Mouse (Mus musculus) intestine, postnatal 0 days (tissue): ENCODE measurements around the gene Bcl2l1. TPM values are rescaled to one million over a fixed set of nuclear protein-coding genes. Genes with fewer than 3 reads are reported as not detected.

Experiments
- ATAC-seq: fragments of 200-750 bp; cut with Nextera tagmentation; 2 replicates; pipeline ENCODE4 v1.8.0; 2017; ENCODE audit warnings: mild to moderate bottlenecking, moderate TSS enrichment, moderate library complexity
- H3K27ac ChIP-seq: fragments of 300-500 bp; sonication (generic); 2 replicates; pipeline ENCODE4 v1.5.1; 2014; ENCODE audit warnings: mild to moderate bottlenecking, low read depth, low read length, moderate library complexity
- H3K27me3 ChIP-seq: fragments of 300-500 bp; sonication (generic); replicated peaks from 2 replicates; pipeline ENCODE4 v1.6.1; 2014; ENCODE audit warnings: low read length, mixed read lengths; ENCODE audit not compliant: control insufficient read depth, insufficient read depth
- H3K36me3 ChIP-seq: fragments of 300-500 bp; sonication (generic); 2 replicates; pipeline ENCODE4 v1.6.1; 2014; ENCODE audit warnings: mild to moderate bottlenecking, moderate library complexity; ENCODE audit not compliant: control insufficient read depth, insufficient read depth
- H3K4me1 ChIP-seq: fragments of 300-500 bp; sonication (generic); replicated peaks from 2 replicates; pipeline ENCODE4 v1.6.1; 2014; ENCODE audit warnings: antibody characterized with exemption, low read length, mixed read lengths; ENCODE audit not compliant: control insufficient read depth, insufficient read depth
- H3K4me2 ChIP-seq: fragments of 300-500 bp; sonication (generic); replicated peaks from 2 replicates; pipeline ENCODE4 v1.6.1; 2014; ENCODE audit warnings: low read depth, mild to moderate bottlenecking, moderate library complexity
- H3K4me3 ChIP-seq: fragments of 300-500 bp; sonication (generic); 2 replicates; pipeline ENCODE4 v1.5.1; 2014; ENCODE audit warnings: low read depth, low read length
- H3K9ac ChIP-seq: fragments of 300-500 bp; sonication (generic); 2 replicates; pipeline ENCODE4 v1.6.1; 2014; ENCODE audit warnings: mild to moderate bottlenecking, low read depth, low read length
- H3K9me3 ChIP-seq: fragments of 300-500 bp; sonication (generic); 2 replicates; pipeline ENCODE4 v1.6.1; 2016; ENCODE audit warnings: mixed run types; ENCODE audit not compliant: control insufficient read depth
- CTCF ChIP-seq: sonication (generic); IDR thresholded peaks from 2 replicates; pipeline ENCODE4 v1.5.1; 2016; ENCODE audit warnings: low read depth, mild to moderate bottlenecking, control low read depth, antibody characterized with exemption, moderate library complexity
- WGBS: fragments of 180-500 bp; shearing (Covaris S2); extraction: QIAGEN DNeasy Blood & Tissue Kit; methylation state at CpG from one replicate; pipeline ENCODE4 v1.1.7; 2014; 5-methylcytosine and 5-hydroxymethylcytosine counted together
- polyA plus RNA-seq: library from polyadenylated mRNA; unstranded; fragments of >200 nt; fragmentation: Nextera tagmentation; extraction: Ambion mirVana; gene quantifications from 2 replicates; pipeline ENCODE4 v1.2.1, GENCODE M21; 2015

The Bcl2l1 gene
- 58.5 and 62.5 TPM in 2 replicates for polyA plus RNA-seq

- H3K9ac ChIP-seq = peak within 1 kb of the TSS; percentile 88
- TF ChIP-seq CTCF = peak; percentile 99
- H3K27me3 ChIP-seq = no peaks in the 10 kb centered on the region
- H3K4me3 ChIP-seq = peak within 1 kb of the TSS; percentile 80
- peak within 1 kb of the TSS; percentile 80 for H3K4me2 ChIP-seq
- H3K27ac ChIP-seq = peak within 1 kb of the TSS; percentile 98
- peak; percentile 92 for ATAC-seq
- H3K36me3 ChIP-seq = 0 out of 2 replicates have a peak, but pooled peaks cover 2% of the 10 kb centered on the region
- H3K9me3 ChIP-seq = no peaks in the 10 kb centered on the region
- under 1% methylated on average over 71 of the region's 74 CpGs for WGBS
- peaks cover 12% of the 10 kb centered on the region for H3K4me1 ChIP-seq
These were observed at the start of gene Bcl2l1 for GRCm38 (mm10) chr2:152831019-152831878. Gene Bcl2l1 (minus strand): TSS chr2:152831728.

GRCm38 (mm10) chr2:152880898-152881297 lies 49.4 kb upstream of the Bcl2l1 start:
- Histone ChIP-seq H3K27ac (no peak overlapping the region), H3K9me3 (no peaks in the 10 kb centered on the region), H3K27me3 (no peaks in the 10 kb centered on the region), H3K4me1 (no peaks in the 10 kb centered on the region), H3K4me2 (no peak overlapping the region), H3K4me3 (no peak overlapping the region), H3K36me3 (peaks cover 51% of the 10 kb centered on the region), H3K9ac (no peak overlapping the region)
- 89% methylated on average over 13 of the region's 13 CpGs for WGBS
- no peak for ATAC-seq
- no peak for TF ChIP-seq CTCF

GRCm38 (mm10) chr2:152878239-152878638 lies 46.7 kb upstream of the Bcl2l1 start:
- TF ChIP-seq CTCF = no peak
- Histone ChIP-seq H3K4me1 (no peaks in the 10 kb centered on the region), H3K4me2 (no peak overlapping the region), H3K36me3 (peaks cover 47% of the 10 kb centered on the region), H3K9ac (no peak overlapping the region), H3K27me3 (no peaks in the 10 kb centered on the region), H3K27ac (no peak overlapping the region), H3K9me3 (no peaks in the 10 kb centered on the region), H3K4me3 (no peak overlapping the region)
- no peak for ATAC-seq
- 90% methylated on average over 3 of the region's 3 CpGs for WGBS

- peaks cover 12% of the 10 kb centered on the region; the same call in 1 of the 2 replicates for H3K36me3 ChIP-seq
These were observed 31.8 kb upstream of the Bcl2l1 start for GRCm38 (mm10) chr2:152863346-152863745.

GRCm38 (mm10) chr2:152862638-152863037 lies 31.1 kb upstream of the Bcl2l1 start:
- H3K4me3 ChIP-seq = no peak overlapping the region
- 74% methylated on average over 3 of the region's 3 CpGs for WGBS
- no peak for ATAC-seq
- no peak overlapping the region for H3K27ac ChIP-seq
- H3K4me2 ChIP-seq = no peak overlapping the region
- no peaks in the 10 kb centered on the region for H3K4me1 ChIP-seq
- H3K9ac ChIP-seq = no peak overlapping the region
- no peaks in the 10 kb centered on the region for H3K27me3 ChIP-seq
- H3K9me3 ChIP-seq = no peaks in the 10 kb centered on the region
- peaks cover 10% of the 10 kb centered on the region; the same call in 1 of the 2 replicates for H3K36me3 ChIP-seq
- no peak for TF ChIP-seq CTCF

More at GRCm38 (mm10) chr2:152863346-152863745, 31.8 kb upstream of the Bcl2l1 start:
- Histone ChIP-seq H3K4me1 (no peaks in the 10 kb centered on the region), H3K9ac (no peak overlapping the region), H3K4me3 (no peak overlapping the region), H3K27me3 (no peaks in the 10 kb centered on the region), H3K4me2 (no peak overlapping the region), H3K9me3 (no peaks in the 10 kb centered on the region), H3K27ac (no peak overlapping the region)
- TF ChIP-seq CTCF = no peak
- WGBS = 95% methylated on average over 6 of the region's 6 CpGs
- ATAC-seq = no peak

GRCm38 (mm10) chr2:152861891-152862290 lies 30.4 kb upstream of the Bcl2l1 start:
- 81% methylated on average over 1 of the region's 1 CpGs for WGBS
- ATAC-seq = no peak

More at GRCm38 (mm10) chr2:152861891-152862290, 30.4 kb upstream of the Bcl2l1 start:
- no peak overlapping the region for H3K4me2 ChIP-seq
- no peak for TF ChIP-seq CTCF
- no peak overlapping the region for H3K9ac ChIP-seq
- H3K27me3 ChIP-seq = no peaks in the 10 kb centered on the region
- peaks cover 12% of the 10 kb centered on the region for H3K36me3 ChIP-seq
- H3K9me3 ChIP-seq = no peaks in the 10 kb centered on the region
- no peaks in the 10 kb centered on the region for H3K4me1 ChIP-seq
- H3K27ac ChIP-seq = no peak overlapping the region
- no peak overlapping the region for H3K4me3 ChIP-seq
